Mouse (Mus musculus) effector memory CD4-positive, alpha-beta T cell, adult 5 months (primary cell): Measurements from ENCODE around the gene Fancb. TPM values are rescaled to one million over a fixed set of nuclear protein-coding genes. Genes with fewer than 3 reads are reported as not detected.

Source experiments
- polyA plus RNA-seq: library from polyadenylated mRNA; unstranded; fragments of 100-300 nt; shearing (Covaris generic); gene quantifications from one replicate; pipeline ENCODE4 v1.2.1, GENCODE M21; 2017

Fancb gene
- 1.3 TPM for polyA plus RNA-seq

DNA sequence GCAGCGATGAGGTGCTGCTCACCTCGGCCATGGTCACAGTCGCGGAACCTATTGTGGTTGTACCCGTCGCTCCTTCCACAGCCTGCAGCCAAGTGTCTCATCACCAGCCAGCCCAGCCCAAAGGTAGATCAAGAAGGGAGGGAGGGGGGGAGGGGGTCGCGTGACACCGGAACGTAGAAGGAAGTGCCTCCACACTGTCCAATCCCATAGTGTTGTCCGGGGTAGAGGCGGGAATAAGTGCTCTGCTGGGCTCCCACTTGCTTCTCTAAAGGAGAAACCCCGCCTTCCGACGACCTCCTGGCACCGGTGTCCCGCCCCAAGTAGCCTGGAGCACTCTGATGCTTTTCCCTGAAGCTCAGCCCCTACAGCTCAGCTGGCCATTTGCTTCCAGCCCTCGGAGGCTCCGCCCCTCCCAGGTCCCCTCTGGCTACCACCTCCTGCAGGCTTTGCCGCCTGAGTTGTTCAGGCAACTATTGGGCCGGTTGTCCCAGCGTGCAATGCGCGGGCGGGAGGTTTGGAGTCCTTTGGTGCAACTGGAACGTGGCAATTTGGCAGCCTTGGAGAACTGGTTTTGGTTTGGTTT lies at the start of gene Fancb, which contains the start of gene Mospd2:
TSS of gene Fancb (plus strand) at position 400 of the 583 bp plus-strand sequence.
TSS of gene Mospd2 (minus strand) at position 183 of the 583 bp plus-strand sequence.

DNA sequence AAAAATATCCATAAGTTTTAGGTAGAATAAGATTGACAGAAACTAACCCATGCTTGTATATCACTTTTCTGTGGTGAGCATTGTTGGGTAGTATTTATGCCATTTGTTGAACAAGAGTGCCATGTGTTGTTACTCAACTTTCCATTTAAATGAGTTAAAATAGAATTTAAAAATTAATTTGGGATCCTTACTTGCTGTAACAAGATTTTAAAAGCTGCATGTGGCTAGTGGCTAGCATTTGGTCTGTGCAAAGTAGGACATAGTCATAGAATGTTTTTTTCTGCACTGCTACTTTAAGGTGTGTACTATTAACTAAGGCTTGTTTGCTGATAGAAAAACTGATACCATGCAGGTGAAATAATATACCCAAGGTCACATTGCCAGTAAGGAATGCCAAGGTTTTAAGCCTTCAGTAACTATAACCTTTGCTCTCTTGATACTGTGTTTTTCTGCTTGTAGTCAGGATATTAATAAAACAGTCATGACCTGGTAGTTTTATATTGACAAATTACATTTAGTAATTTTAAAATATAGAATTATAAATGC lies 24.5 kb downstream of the Fancb start, which contains the start of gene Gm17604:
TSS of gene Gm17604 (minus strand) at position 51 of the 546 bp plus-strand sequence.

Other genes with a start within 250 kb of the Fancb start
- gene Mospd2, start 217 bp upstream of the Fancb start, polyA plus RNA-seq = 10.0 TPM
- not detected for gene Gm17604, start 24.2 kb downstream of the Fancb start, polyA plus RNA-seq